Comparison of ENCODE assay signal across 17 mouse cellular contexts in the genomic region with DNA sequence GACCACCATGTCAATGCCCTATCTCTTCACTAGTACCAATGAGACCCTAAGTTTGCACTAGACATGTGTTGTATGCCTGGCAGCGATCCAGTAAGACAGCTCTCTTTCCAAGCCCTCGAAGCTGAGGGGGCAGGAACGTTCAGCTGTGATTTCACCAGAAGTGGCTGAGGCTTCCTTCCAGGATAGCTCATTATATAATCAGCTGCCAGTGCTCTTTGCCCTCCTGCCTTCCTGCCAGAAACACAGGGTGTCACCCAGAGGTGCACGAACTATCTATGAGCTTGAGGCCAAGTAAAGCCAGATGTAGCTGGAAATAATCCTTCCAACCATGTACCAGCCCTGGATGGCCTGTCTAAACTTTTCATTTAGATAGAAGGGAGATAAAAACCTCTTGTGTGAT. TPM values are rescaled to one million over a fixed set of nuclear protein-coding genes. Genes with fewer than 3 reads are reported as not detected.
A peak's percentile ranks its signal among the peaks of the same experiment; 100 is the strongest.
DNase-seq lines count a peak whose midpoint lies in the region; ATAC-seq and TF ChIP-seq lines count a peak whose summit lies in the region.
"Had no signal": no experiment of that assay in that cellular context is flagged by ENCODE, and none has a peak within 500 bp of the region (broad histone marks: within the 10 kb centered on the region; RNA-seq: fewer than 3 reads in every experiment).

No protein-coding gene starts in this region.

- no peak for TF ChIP-seq CTCF in kidney, adult 2 months (conservative IDR thresholded peaks at IDR 0.05; ENCODE audit: insufficient read depth, insufficient read length, low read depth, low read length)

- WGBS in forebrain, embryonic 14.5 days, result 66% methylated on average over 4 of the region's 4 CpGs
- 81% methylated on average over 4 of the region's 4 CpGs for WGBS in forebrain, embryonic 11.5 days
- WGBS in kidney, adult 2 months, result 32% methylated on average over 4 of the region's 4 CpGs
- WGBS in kidney, embryonic 16.5 days, result 53% methylated on average over 4 of the region's 4 CpGs

- intact Hi-C loops in gastrocnemius, postnatal 36 days (cut with DNase I), result no loop called here

- DNase-seq in forebrain, embryonic 14.5 days (ENCODE audit: low spot score), result peak; percentile 19
- no peak for DNase-seq in forebrain, embryonic 11.5 days (ENCODE audit: low spot score)
- DNase-seq in kidney, adult 2 months, result peak; percentile 90
- peak; percentile 75 for DNase-seq in adipocyte (ENCODE audit: low spot score)
- DNase-seq in kidney, adult 9 months, result peak; percentile 91
- no peak for DNase-seq in gastrocnemius, postnatal 36 days
- DNase-seq: B cell, adult 2 months; gastrocnemius, postnatal 14 days; liver, embryonic 13.5 days; thymus, adult 18-20 months had no signal

- H3K27ac ChIP-seq in forebrain, embryonic 14.5 days (ENCODE audit: low read depth, low read length), result no peak overlapping the region
- no peak overlapping the region for H3K27ac ChIP-seq in forebrain, embryonic 11.5 days (ENCODE audit: low read depth, low read length)
- no peak overlapping the region for H3K27ac ChIP-seq in kidney, adult 2 months (ENCODE audit: insufficient read depth, low read depth, low read length)
- no peak overlapping the region for H3K27ac ChIP-seq in kidney, embryonic 16.5 days (ENCODE audit: low read length)
- H3K27ac ChIP-seq: embryonic facial prominence, embryonic 10.5 days; hindbrain, postnatal 0 days; liver, embryonic 13.5 days had no signal

- H3K27me3 ChIP-seq in forebrain, embryonic 14.5 days (replicated peaks; ENCODE audit: control insufficient read depth, insufficient read depth, low read length), result no peaks in the 10 kb centered on the region
- H3K27me3 ChIP-seq in forebrain, embryonic 11.5 days (ENCODE audit: control insufficient read depth, insufficient read depth, low read length), result no peaks in the 10 kb centered on the region
- H3K27me3 ChIP-seq in kidney, adult 2 months (replicated peaks; ENCODE audit: control insufficient read depth, insufficient read depth, low read length), result no peaks in the 10 kb centered on the region
- no peaks in the 10 kb centered on the region for H3K27me3 ChIP-seq in kidney, embryonic 16.5 days (ENCODE audit: insufficient read depth, low read length)
- H3K27me3 ChIP-seq: liver, embryonic 13.5 days had no signal

- no peak overlapping the region for H3K4me3 ChIP-seq in forebrain, embryonic 14.5 days (ENCODE audit: low read depth, low read length)
- no peak overlapping the region for H3K4me3 ChIP-seq in forebrain, embryonic 11.5 days (ENCODE audit: low read depth, low read length)
- H3K4me3 ChIP-seq in kidney, adult 2 months (ENCODE audit: insufficient read depth, low read depth, low read length), result no peak overlapping the region
- H3K4me3 ChIP-seq in kidney, embryonic 16.5 days (ENCODE audit: low read length), result no peak overlapping the region
- H3K4me3 ChIP-seq: embryonic facial prominence, embryonic 10.5 days; liver, embryonic 13.5 days had no signal

- H3K4me2 ChIP-seq in forebrain, embryonic 14.5 days (ENCODE audit: low read length), result no peak overlapping the region
- no peak overlapping the region for H3K4me2 ChIP-seq in forebrain, embryonic 11.5 days (ENCODE audit: low read depth, low read length, severe bottlenecking)
- H3K4me2 ChIP-seq in kidney, embryonic 16.5 days (replicated peaks; ENCODE audit: low read depth, low read length), result no peak overlapping the region
- H3K4me2 ChIP-seq: liver, embryonic 13.5 days had no signal

- ATAC-seq in forebrain, embryonic 14.5 days, result no peak
- ATAC-seq in forebrain, embryonic 11.5 days (replicated peaks; ENCODE audit: low FRiP score), result no peak
- no peak for ATAC-seq in kidney, embryonic 16.5 days (ENCODE audit: low FRiP score, low TSS enrichment)
- ATAC-seq in granulocyte monocyte progenitor cell, adult 5-6 weeks (replicated peaks; ENCODE audit: poor library complexity, severe bottlenecking), result no peak
- ATAC-seq: hindbrain, postnatal 0 days; midbrain, embryonic 16.5 days; Patski had no signal

- no peak for TF ChIP-seq POLR2A in kidney, adult 2 months (IDR thresholded peaks at IDR 0.05; ENCODE audit: low read depth, low read length)

- H3K9me3 ChIP-seq in forebrain, embryonic 14.5 days (replicated peaks; ENCODE audit: control insufficient read depth, low read length), result no peaks in the 10 kb centered on the region
- H3K9me3 ChIP-seq in forebrain, embryonic 11.5 days (ENCODE audit: control insufficient read depth, low read length), result no peaks in the 10 kb centered on the region
- no peaks in the 10 kb centered on the region for H3K9me3 ChIP-seq in kidney, embryonic 16.5 days (ENCODE audit: low read length)
- H3K9me3 ChIP-seq: embryonic facial prominence, embryonic 10.5 days; liver, embryonic 13.5 days had no signal

- no peaks in the 10 kb centered on the region for H3K36me3 ChIP-seq in forebrain, embryonic 14.5 days (ENCODE audit: control insufficient read depth, insufficient read depth, low read length)
- no peaks in the 10 kb centered on the region for H3K36me3 ChIP-seq in forebrain, embryonic 11.5 days (ENCODE audit: control insufficient read depth, insufficient read depth, low read length)
- H3K36me3 ChIP-seq in kidney, adult 2 months (ENCODE audit: control insufficient read depth, insufficient read depth, low read length), result no peaks in the 10 kb centered on the region
- H3K36me3 ChIP-seq in kidney, embryonic 16.5 days (ENCODE audit: insufficient read depth, low read length), result no peaks in the 10 kb centered on the region
- H3K36me3 ChIP-seq: embryonic facial prominence, embryonic 10.5 days; liver, embryonic 13.5 days had no signal

- no peaks in the 10 kb centered on the region for H3K4me1 ChIP-seq in forebrain, embryonic 14.5 days (ENCODE audit: control insufficient read depth, insufficient read depth, low read length)
- H3K4me1 ChIP-seq in forebrain, embryonic 11.5 days (replicated peaks; ENCODE audit: control insufficient read depth, insufficient read depth, low read length), result no peaks in the 10 kb centered on the region
- H3K4me1 ChIP-seq in kidney, adult 2 months (ENCODE audit: control insufficient read depth, insufficient read depth, low read length), result 0 out of 2 replicates have a peak, but pooled peaks cover 2% of the 10 kb centered on the region
- no peaks in the 10 kb centered on the region for H3K4me1 ChIP-seq in kidney, embryonic 16.5 days (ENCODE audit: insufficient read depth, low read length)
- H3K4me1 ChIP-seq: embryonic facial prominence, embryonic 10.5 days; liver, embryonic 13.5 days had no signal

- H3K9ac ChIP-seq in forebrain, embryonic 14.5 days (ENCODE audit: low read length), result no peak overlapping the region
- no peak overlapping the region for H3K9ac ChIP-seq in forebrain, embryonic 11.5 days (ENCODE audit: low read length)
- no peak overlapping the region for H3K9ac ChIP-seq in kidney, embryonic 16.5 days (replicated peaks; ENCODE audit: low read length)
- H3K9ac ChIP-seq: liver, embryonic 13.5 days had no signal

RNA-seq across cellular contexts. Expression of gene Tgm3, which starts 8.1 kb away (rescaled TPM):
- not detected in 2 replicates for polyA plus RNA-seq in forebrain, embryonic 14.5 days (2014; fragmentation: Nextera tagmentation; extraction: Ambion mirVana)
- not detected in 2 replicates for polyA plus RNA-seq in forebrain, embryonic 11.5 days (2014; fragmentation: Nextera tagmentation; extraction: Ambion mirVana)
- polyA plus RNA-seq in kidney, adult 2 months (2012; rRNA removed), result 0.02 and 0.07 TPM in 2 replicates
- not detected in 2 replicates for polyA plus RNA-seq in kidney, embryonic 16.5 days (2015; fragmentation: Nextera tagmentation; extraction: Ambion mirVana)
- total RNA-seq in gastrocnemius, postnatal 36 days (2021), result not detected
- total RNA-seq in granulocyte monocyte progenitor cell, adult 5-6 weeks (2014; fragmentation: Nextera tagmentation), result not detected in 2 replicates
- total RNA-seq in granulocyte monocyte progenitor cell, adult 5-6 weeks (2017), result 0.36 TPM in 1 of 2 replicates, not detected in the other
- total RNA-seq: hindbrain, postnatal 0 days had no signal
- polyA plus RNA-seq: embryonic facial prominence, embryonic 10.5 days; heart, postnatal 0 days; liver, embryonic 13.5 days; midbrain, embryonic 16.5 days had no signal

Comparison
In these comparisons a context has a peak if more than half of its experiments do, and no peak if none do; other contexts are left out.
1. DNase-seq: peak in forebrain, embryonic 14.5 days (single experiment), kidney, adult 2 months (single experiment), adipocyte (single experiment) and kidney, adult 9 months (single experiment); none in forebrain, embryonic 11.5 days (single experiment) and gastrocnemius, postnatal 36 days (0 of 2).